Mouse (Mus musculus): Measurements from ENCODE around the gene Hectd4. TPM values are rescaled to one million over a fixed set of nuclear protein-coding genes. Genes with fewer than 3 reads are reported as not detected.
A peak's percentile ranks its signal among the peaks of the same experiment; 100 is the strongest.

The Hectd4 gene
- 100 to 1,000 TPM; 142 to 182 (median 164) TPM for total RNA-seq (2022)

- DNase-seq (ENCODE audit: low spot score in 2 of 2): peak; percentile 90 to 91
Observed at GRCm38 (mm10) chr5:121219980-121220731, at the start of gene Hectd4. Gene Hectd4, plus strand, starts transcription at chr5:121220219.

DNA sequence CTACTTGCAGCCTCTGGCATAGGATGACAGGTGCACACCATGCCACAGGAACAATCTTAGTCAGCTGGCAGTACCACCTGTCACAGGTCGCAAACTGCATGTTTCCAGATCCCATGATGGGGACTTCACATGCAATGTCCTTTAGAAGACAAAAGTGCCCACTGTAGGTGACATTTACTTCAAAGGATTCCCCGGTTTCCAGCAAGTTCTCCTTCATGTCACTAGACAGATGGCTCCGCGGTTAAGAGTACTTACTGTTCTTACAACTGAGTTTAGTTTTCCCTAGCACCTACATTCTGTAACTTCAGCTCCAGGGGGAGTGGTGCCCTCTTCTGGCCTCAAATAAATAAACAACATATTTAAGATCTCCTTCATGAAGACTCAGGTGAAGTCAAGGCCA, 47.2 kb upstream of the Hectd4 start:
- no peak for DNase-seq (ENCODE audit: low spot score in 2 of 2)

- DNase-seq (ENCODE audit: low spot score in 2 of 2): no peak
Observed at GRCm38 (mm10) chr5:121179077-121179857, 40.8 kb upstream of the Hectd4 start.

DNA sequence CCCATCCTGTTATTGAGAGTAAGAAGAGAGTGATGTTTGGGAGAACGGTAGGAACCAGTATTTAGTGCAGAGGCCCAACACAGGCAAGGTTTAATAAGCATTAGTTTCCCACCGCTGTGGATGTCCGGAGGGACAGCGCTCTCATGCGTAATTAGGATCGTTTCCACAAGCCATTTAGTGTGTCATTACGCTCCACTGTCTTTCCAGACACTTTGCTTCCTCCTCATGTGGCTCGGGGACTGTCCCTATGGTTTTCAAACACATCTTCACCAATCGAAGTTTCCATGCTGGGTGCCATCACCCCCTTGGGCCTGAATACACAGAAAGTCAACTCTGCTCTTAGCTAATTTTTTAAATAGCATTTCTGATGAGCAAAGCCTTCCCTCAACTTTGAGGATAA, 36.8 kb upstream of the Hectd4 start:
- no peak for DNase-seq (ENCODE audit: low spot score in 2 of 2)

- DNase-seq (ENCODE audit: low spot score in 2 of 2): no peak
Observed at GRCm38 (mm10) chr5:121184375-121184774, 35.6 kb upstream of the Hectd4 start.

- DNase-seq (ENCODE audit: low spot score in 2 of 2): no peak
Observed at GRCm38 (mm10) chr5:121184945-121185551, 35.0 kb upstream of the Hectd4 start.

GRCm38 (mm10) chr5:121187580-121188001, 32.4 kb upstream of the Hectd4 start:
- DNase-seq (ENCODE audit: low spot score in 2 of 2): peak; percentile 27 to 55

GRCm38 (mm10) chr5:121188265-121188664, 31.8 kb upstream of the Hectd4 start:
- DNase-seq (ENCODE audit: low spot score in 2 of 2): no peak

DNA sequence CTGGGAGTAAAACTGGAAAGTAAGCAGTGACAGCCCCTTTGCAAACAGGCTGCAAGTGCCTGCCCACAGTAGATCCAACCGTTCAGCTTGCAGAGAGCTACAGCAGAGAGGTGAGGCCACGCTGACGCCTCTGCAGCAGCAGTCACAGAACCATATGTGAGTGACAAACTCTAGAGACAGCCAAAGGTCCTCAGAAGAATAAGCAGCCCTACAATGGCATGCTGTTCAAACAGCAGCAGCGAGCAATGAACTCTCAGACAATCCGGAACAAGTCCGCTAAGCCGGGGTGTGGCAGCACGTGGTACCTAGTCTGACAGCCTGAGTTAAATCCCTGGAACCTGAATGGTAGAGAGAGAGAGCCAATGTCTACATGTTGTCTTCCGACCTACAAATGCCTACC, 30.8 kb upstream of the Hectd4 start:
- no peak for DNase-seq (ENCODE audit: low spot score in 2 of 2)

GRCm38 (mm10) chr5:121190210-121190835, 29.7 kb upstream of the Hectd4 start:
- no peak for DNase-seq (ENCODE audit: low spot score in 2 of 2)

DNA sequence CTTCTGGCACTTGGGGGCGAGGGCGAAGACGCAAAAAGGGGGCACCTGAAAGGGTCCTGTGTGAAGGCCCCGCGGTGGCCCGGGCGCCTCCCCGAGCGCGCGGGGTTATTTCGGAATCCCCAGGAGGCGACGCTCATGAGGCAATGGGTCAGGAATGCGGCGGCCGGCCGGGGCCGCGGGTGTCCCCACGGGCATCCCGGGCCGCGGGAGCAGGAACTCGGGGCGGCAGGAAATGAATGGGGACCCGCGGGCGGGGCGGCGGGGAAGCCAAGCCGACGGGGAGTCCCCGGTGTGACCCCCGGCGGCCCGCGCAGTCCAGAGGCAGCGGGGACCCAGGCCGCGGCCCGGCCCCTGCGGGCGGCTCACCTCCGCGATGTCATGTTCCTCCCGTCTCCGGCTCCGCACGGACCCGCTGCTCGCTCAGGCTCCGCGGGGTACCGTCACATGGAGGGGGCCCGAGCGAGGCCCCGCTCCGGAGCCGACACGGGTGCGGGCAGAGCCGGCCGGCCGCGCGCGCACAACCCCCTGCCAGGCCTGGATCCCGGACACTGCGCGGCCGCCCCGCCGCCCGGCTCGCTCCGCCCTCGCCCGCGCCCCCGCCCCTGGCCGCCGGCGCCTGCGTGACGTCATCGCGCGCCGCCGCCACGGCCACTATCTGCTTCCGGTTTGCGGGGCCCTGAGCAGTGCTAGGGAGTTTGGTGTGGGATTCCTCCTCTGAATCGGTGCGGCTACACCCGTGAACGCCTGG, 29.0 kb upstream of the Hectd4 start, which contains the start of gene Ptpn11:
Gene Ptpn11 (minus strand): TSS at position 562 of the 748 bp plus-strand sequence.
- peak; percentile 27 to 77 for DNase-seq (ENCODE audit: low spot score in 2 of 2)

DNA sequence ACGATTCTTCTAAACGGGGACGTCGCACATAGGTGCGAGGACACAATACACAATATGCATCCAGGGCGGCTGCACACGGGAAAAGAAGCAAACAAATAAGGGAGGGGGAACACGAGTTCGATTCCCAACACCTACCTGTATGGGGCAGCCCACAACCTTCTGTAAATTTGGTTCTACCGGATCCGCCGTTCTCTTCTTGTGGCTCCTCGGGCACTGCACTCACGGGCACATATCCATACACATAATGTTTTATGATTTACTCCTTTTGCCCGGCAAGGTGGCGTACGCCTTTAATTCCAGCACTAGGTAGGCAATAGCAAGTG, 28.5 kb upstream of the Hectd4 start:
- DNase-seq (ENCODE audit: low spot score in 2 of 2): peak in 1 of 2 experiments; percentile 63

GRCm38 (mm10) chr5:121194173-121194572, 25.8 kb upstream of the Hectd4 start:
- DNase-seq (ENCODE audit: low spot score in 2 of 2): no peak

GRCm38 (mm10) chr5:121196764-121197163, 23.3 kb upstream of the Hectd4 start:
- no peak for DNase-seq (ENCODE audit: low spot score in 2 of 2)

DNA sequence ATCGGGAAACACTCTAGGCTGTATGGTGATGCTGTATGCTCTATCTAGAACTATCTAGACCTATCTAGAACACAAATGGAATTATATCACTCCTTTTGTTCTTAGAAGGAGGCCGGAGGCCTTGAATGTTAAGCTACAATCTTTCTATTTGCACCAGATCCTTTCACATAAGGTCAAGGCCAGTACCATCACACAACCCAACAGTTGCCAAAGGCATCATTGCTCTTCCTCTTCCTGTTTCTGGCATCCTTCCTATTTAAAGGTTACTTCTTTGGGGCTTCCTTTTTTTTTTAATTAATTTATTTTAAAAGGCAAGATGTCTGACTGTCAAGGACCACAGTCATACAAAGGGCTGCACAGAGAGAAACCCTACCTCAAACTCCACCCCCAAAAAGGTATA, 22.7 kb upstream of the Hectd4 start:
- no peak for DNase-seq (ENCODE audit: low spot score in 2 of 2)

DNA sequence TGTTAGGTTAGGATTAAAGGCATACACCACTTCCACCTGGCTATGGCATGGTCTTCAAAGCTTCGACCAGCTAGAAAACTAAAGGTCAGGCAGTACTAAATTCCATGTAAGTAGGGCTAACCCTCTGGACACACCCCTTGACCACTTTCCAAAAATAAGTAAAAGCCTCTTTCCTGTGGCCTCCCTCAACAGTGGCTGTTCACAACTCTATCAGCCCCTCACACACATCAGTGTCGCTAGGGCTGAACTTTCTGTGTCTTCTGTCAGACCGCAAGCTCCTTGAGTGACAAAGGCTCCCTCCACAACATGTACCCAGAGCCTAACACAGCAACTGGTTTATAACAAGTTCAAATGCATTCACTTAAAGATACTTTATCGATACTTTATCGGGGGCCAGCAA, 21.6 kb upstream of the Hectd4 start:
- DNase-seq (ENCODE audit: low spot score in 2 of 2): no peak

DNA sequence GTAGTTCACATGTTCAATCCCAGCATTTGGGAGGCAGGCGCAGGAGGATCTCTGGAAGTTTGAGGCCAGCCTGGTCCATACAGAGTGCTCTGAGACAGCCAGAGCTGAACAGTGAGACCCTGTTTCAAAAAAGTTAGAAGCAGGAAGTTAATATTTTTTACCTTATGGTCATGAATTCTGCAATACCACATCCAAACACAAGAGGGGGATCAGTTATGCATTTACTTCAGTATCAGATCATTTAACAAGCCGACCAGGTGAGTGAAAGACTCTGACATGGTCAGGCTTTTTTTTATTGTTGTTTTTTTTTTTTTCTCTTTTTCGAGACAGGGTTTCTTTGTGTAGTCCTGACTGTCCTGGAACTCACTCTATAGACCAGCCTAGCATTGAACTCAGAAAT, 18.3 kb upstream of the Hectd4 start:
- DNase-seq (ENCODE audit: low spot score in 2 of 2): no peak

DNA sequence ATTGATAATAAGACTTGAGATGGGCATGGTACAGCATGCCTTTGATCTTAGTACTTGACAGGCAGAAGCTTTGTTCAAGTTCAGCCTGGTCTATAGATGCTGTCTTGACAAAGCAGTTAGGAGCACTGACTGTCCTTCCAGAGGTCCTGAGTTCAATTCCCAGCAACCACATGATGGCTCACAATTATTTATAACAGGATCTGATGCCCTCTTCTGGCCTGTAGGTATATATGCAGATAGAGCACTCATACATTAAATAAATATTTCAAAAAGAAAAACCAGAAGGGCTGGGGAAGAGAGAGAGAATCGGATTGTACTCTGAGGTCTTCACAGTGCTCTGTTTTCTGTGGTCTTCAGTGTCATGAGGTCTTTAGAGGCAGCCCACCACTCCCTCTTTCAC, 17.6 kb upstream of the Hectd4 start:
- no peak for DNase-seq (ENCODE audit: low spot score in 2 of 2)

DNA sequence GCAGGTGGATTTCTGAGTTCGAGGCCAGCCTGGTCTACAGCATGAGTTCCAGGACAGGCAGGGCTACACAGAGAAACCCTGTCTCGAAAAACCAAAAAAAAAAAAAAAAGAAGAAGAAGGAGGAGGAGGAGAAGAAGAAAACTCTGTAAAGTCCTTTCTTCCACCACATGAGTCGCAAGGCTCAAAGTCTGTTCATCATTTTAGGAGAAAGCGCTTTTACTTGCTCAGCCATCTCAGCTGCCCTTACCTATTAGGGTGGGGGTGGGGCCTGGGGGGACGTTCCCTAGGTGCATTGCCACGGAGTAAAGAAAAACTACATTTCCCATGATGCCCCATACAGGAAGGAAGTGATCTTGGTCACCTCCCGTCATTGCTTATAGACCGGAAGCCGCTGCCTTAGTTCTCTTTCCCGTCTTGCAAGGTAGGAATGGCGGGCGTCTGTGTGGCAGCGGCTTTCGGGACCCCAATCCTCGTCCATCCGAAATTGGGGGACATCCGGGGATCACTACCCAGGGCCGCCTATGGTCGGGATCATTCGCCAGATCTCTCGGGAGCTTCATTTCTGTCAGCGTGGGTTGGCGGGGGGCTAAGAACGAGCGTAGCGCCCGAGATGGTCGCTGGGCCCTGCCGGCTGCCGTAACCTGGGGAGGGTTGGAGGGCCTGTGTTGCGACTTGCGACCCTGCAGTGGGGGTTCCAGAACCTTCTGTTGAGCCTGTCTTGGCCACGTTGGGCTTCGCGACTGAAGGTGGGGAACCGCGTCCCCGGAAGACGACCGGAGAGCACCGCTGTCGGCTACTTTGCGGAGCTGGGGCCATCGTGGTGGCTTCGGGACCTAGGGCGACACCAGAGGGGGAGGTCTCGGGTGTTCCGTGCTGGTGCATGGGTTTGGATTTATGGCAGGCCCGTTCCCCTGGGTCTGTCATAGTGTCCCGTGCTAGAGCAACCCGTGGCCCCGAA, 15.6 kb upstream of the Hectd4 start, which contains the start of gene Rpl6:
Gene Rpl6 (plus strand): TSS at position 350 of the 958 bp plus-strand sequence.
- peak; percentile 68 to 76 for DNase-seq (ENCODE audit: low spot score in 2 of 2)

Measured in left cerebral cortex, adult 8-10 months (tissue).